Mouse (Mus musculus) E14TG2a.4 (cell line): Measurements from ENCODE around the gene Myrip.

Experiments
- CTCF ChIP-seq: conservative IDR thresholded peaks from 2 replicates; pipeline ENCODE4 v1.5.1; 2014; ENCODE audit warnings: low read length
- NANOG ChIP-seq: IDR thresholded peaks from 2 replicates; pipeline ENCODE4 v1.6.1; 2014; ENCODE audit warnings: borderline replicate concordance, low read length, mixed read lengths
- POU5F1 ChIP-seq: IDR thresholded peaks from 2 replicates; pipeline ENCODE4 v1.6.1; 2014; ENCODE audit warnings: low read length, borderline replicate concordance

DNA sequence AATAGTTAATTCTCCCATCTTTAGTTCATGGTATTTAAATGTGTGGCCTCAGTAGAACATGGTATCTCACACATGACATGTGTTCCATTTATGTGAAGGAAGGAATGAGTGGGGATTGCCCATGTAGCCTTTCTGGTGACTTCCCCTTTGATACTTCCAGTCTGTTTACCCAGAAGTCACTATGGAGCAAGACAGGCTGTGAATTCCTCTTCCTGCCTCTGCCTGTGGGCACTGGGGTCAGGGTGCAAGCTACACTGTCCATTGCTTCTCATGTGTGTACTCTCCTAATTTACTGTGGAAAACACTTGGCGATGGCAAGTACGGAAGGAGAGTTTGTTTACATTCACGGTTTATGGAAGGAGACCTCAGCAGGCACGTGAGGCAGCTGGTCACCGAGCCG lies 55.2 kb downstream of the Myrip start:
- TF ChIP-seq CTCF (no peak), NANOG (no peak), POU5F1 (no peak)
